Mouse (Mus musculus) liver, postnatal 0 days (tissue): ENCODE data around the gene Sphk1.

ENCODE experiments used
- CTCF ChIP-seq: sonication (generic); IDR thresholded peaks from 2 replicates; pipeline ENCODE4 v1.5.1; 2016; ENCODE audit warnings: antibody characterized with exemption, low read depth
- EP300 ChIP-seq: IDR thresholded peaks from 2 replicates; pipeline ENCODE4 v1.6.1; 2016; ENCODE audit warnings: antibody characterized with exemption, low read depth, mild to moderate bottlenecking

DNA sequence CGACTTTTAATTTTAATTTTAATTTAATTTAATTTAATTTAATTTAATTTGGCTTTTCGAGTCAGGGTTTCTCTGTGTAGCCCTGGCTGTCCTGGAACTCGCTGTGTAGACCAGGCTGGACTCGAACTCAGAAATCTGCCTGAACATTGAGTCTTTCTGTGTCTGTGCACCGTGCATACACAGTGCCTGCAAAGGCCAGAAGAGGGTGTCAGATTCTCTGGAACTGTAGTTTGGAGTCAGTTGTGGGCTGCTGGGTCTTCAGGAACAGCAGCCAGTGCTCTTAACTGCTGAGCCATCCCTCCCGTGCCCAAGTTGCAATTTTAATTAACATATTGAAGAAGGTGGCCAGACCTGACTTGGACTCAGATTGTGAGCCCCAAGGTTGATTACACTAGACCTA lies 39.4 kb upstream of the Sphk1 start:
- TF ChIP-seq CTCF (no peak), EP300 (no peak)
